Mouse (Mus musculus) E14TG2a.4 (cell line): Measurements from ENCODE around the gene Tsku.

Source experiments
- CTCF ChIP-seq: conservative IDR thresholded peaks from 2 replicates; pipeline ENCODE4 v1.5.1; 2014; ENCODE audit warnings: low read length
- POU5F1 ChIP-seq: IDR thresholded peaks from 2 replicates; pipeline ENCODE4 v1.6.1; 2014; ENCODE audit warnings: low read length, borderline replicate concordance

DNA sequence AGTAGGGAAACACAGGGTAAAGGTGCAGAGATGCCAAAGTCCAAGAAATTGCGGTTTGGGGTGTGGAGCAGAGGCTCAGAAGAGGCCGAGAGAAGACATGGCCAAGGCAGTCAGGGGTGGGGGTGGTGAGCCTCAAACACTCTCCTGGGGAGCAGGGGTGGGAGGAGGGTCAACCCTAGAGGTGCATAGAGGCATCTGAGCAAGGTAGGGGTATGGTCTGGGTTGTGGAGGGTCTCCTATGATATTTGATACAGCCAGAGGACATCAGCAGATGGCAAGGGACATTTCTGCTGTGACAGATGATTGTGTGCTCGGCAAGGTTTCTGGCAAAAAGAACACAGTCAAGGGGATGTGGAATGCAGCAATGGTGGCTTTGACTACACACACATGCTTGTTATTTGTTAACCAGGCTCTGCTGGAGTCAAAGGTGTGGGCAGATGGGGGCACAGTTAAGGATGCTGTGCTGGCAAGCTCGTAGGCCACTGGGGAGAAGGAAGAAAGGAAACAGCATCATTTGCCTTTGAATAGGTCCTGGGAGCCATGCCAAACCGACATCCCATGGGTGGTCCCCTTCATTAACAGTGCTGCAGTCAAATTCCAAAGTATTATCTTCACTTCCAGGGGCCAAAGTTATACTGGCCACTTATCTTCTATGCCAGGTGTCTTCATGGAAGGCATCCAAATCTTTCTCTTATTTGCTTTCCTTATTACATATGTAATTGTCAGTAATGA lies 37.7 kb downstream of the Tsku start:
- TF ChIP-seq CTCF (no peak), POU5F1 (no peak)
